Mouse (Mus musculus): ENCODE results near the gene Zdhhc14.
A peak's percentile ranks its signal among the peaks of the same experiment; 100 is the strongest.

The Zdhhc14 gene

GRCm38 (mm10) chr17:5729587-5730125 lies 237.3 kb downstream of the Zdhhc14 start:
- no peak for DNase-seq (ENCODE audit: low spot score in 2 of 2)

- peak in 1 of 2 experiments; percentile 11 for DNase-seq (ENCODE audit: low spot score in 2 of 2)
Observed at GRCm38 (mm10) chr17:5730538-5730937, 238.2 kb downstream of the Zdhhc14 start.

GRCm38 (mm10) chr17:5733400-5733799 lies 241.0 kb downstream of the Zdhhc14 start:
- peak; percentile 22 to 62 for DNase-seq (ENCODE audit: low spot score in 2 of 2)

- DNase-seq (ENCODE audit: low spot score in 2 of 2): no peak
Observed at GRCm38 (mm10) chr17:5741061-5741460, 248.7 kb downstream of the Zdhhc14 start.

GRCm38 (mm10) chr17:5744016-5744415 lies 251.7 kb downstream of the Zdhhc14 start:
- DNase-seq (ENCODE audit: low spot score in 2 of 2): no peak

- DNase-seq (ENCODE audit: low spot score in 2 of 2): no peak
Observed at GRCm38 (mm10) chr17:5746378-5746777, 254.0 kb downstream of the Zdhhc14 start.

- DNase-seq (ENCODE audit: low spot score in 2 of 2): no peak
Observed at GRCm38 (mm10) chr17:5747539-5748500, 255.5 kb downstream of the Zdhhc14 start.

GRCm38 (mm10) chr17:5748501-5748894 lies 256.1 kb downstream of the Zdhhc14 start:
- peak in 1 of 2 experiments; percentile 24 for DNase-seq (ENCODE audit: low spot score in 2 of 2)

- DNase-seq (ENCODE audit: low spot score in 2 of 2): no peak
Observed at GRCm38 (mm10) chr17:5750278-5750677, 257.9 kb downstream of the Zdhhc14 start.

- DNase-seq (ENCODE audit: low spot score in 2 of 2): no peak
Observed at GRCm38 (mm10) chr17:5751066-5751465, 258.7 kb downstream of the Zdhhc14 start.

- DNase-seq (ENCODE audit: low spot score in 2 of 2): no peak
Observed at GRCm38 (mm10) chr17:5752322-5752715, 260.0 kb downstream of the Zdhhc14 start.

GRCm38 (mm10) chr17:5752716-5753585 lies 260.6 kb downstream of the Zdhhc14 start:
- DNase-seq (ENCODE audit: low spot score in 2 of 2): peak in 1 of 2 experiments; percentile 45

GRCm38 (mm10) chr17:5755489-5755888 lies 263.1 kb downstream of the Zdhhc14 start:
- no peak for DNase-seq (ENCODE audit: low spot score in 2 of 2)

- DNase-seq (ENCODE audit: low spot score in 2 of 2): no peak
Observed at GRCm38 (mm10) chr17:5756065-5756464, 263.7 kb downstream of the Zdhhc14 start.

- no peak for DNase-seq (ENCODE audit: low spot score in 2 of 2)
Observed at GRCm38 (mm10) chr17:5756855-5757254, 264.5 kb downstream of the Zdhhc14 start.

GRCm38 (mm10) chr17:5763768-5764167 lies 271.4 kb downstream of the Zdhhc14 start:
- no peak for DNase-seq (ENCODE audit: low spot score in 2 of 2)

- DNase-seq (ENCODE audit: low spot score in 2 of 2): no peak
Observed at GRCm38 (mm10) chr17:5764270-5764669, 271.9 kb downstream of the Zdhhc14 start.

- DNase-seq (ENCODE audit: low spot score in 2 of 2): no peak
Observed at GRCm38 (mm10) chr17:5765746-5766145, 273.4 kb downstream of the Zdhhc14 start.

- no peak for DNase-seq (ENCODE audit: low spot score in 2 of 2)
Observed at GRCm38 (mm10) chr17:5768164-5768705, 275.9 kb downstream of the Zdhhc14 start.

GRCm38 (mm10) chr17:5768810-5769520 lies 276.6 kb downstream of the Zdhhc14 start:
- no peak for DNase-seq (ENCODE audit: low spot score in 2 of 2)

GRCm38 (mm10) chr17:5769776-5770175 lies 277.4 kb downstream of the Zdhhc14 start:
- no peak for DNase-seq (ENCODE audit: low spot score in 2 of 2)
